Mouse (Mus musculus) C2C12 (cell line): ENCODE measurements around the gene Trpm1. TPM values are rescaled to one million over a fixed set of nuclear protein-coding genes. Genes with fewer than 3 reads are reported as not detected.

Experiments
- H3K27me3 ChIP-seq: one replicate; pipeline ENCODE4 v1.6.1; 2011; ENCODE audit not compliant: control insufficient read depth, insufficient read depth, insufficient read length
- H3K36me3 ChIP-seq: one replicate; pipeline ENCODE4 v1.6.1; 2011; ENCODE audit not compliant: control insufficient read depth, insufficient read depth
- H3K4me3 ChIP-seq: one replicate; pipeline ENCODE4 v1.5.1; 2011; ENCODE audit warnings: mild to moderate bottlenecking, control low read depth; ENCODE audit not compliant: poor library complexity, insufficient read depth, severe bottlenecking
- H3K79me2 ChIP-seq: one replicate; pipeline ENCODE4 v1.6.1; 2011; ENCODE audit not compliant: control insufficient read depth, insufficient read depth
- H3K79me3 ChIP-seq: one replicate; pipeline ENCODE4 v1.6.1; 2011; ENCODE audit warnings: low read depth, control low read depth
- H3ac ChIP-seq: one replicate; pipeline ENCODE3; 2011; ENCODE audit warnings: low read depth; ENCODE audit not compliant: control insufficient read depth, insufficient read length
- CEBPB ChIP-seq: IDR thresholded peaks from one replicate; pipeline ENCODE4 v1.6.1; 2011; ENCODE audit warnings: low read depth, mild to moderate bottlenecking, control low read depth, moderate library complexity
- CTCF ChIP-seq: IDR thresholded peaks from one replicate; pipeline ENCODE4 v1.5.1; 2011; ENCODE audit not compliant: control insufficient read depth, insufficient read depth, insufficient read length
- FOSL1 ChIP-seq: IDR thresholded peaks from one replicate; pipeline ENCODE4 v1.8.0; 2011; ENCODE audit warnings: mild to moderate bottlenecking, low read length; ENCODE audit not compliant: poor library complexity, insufficient read depth, severe bottlenecking
- MAX ChIP-seq: IDR thresholded peaks from one replicate; pipeline ENCODE4 v1.6.1; 2011; ENCODE audit warnings: mild to moderate bottlenecking, control low read depth
- MYOD1 ChIP-seq: IDR thresholded peaks from one replicate; pipeline ENCODE4 v1.6.1; 2011; ENCODE audit warnings: low read depth; ENCODE audit not compliant: control insufficient read depth, insufficient read length
- MYOG ChIP-seq: IDR thresholded peaks from one replicate; pipeline ENCODE4 v1.6.1; 2011; ENCODE audit not compliant: control insufficient read depth, insufficient read length; ENCODE audit errors: extremely low read depth
- USF1 ChIP-seq: IDR thresholded peaks from one replicate; pipeline ENCODE4 v1.6.1; 2011; ENCODE audit warnings: low read depth, mild to moderate bottlenecking, control low read depth, moderate library complexity
- polyA plus RNA-seq: library from polyadenylated mRNA; unstranded; fragments of >200 nt; fragmentation: generic; extraction: Trizol; gene quantifications from one replicate; pipeline ENCODE4 v1.2.1, GENCODE M21; 2012; ENCODE audit warnings: missing spikeins

Gene Trpm1
- polyA plus RNA-seq, 1 experiment: 0.02 TPM

DNA sequence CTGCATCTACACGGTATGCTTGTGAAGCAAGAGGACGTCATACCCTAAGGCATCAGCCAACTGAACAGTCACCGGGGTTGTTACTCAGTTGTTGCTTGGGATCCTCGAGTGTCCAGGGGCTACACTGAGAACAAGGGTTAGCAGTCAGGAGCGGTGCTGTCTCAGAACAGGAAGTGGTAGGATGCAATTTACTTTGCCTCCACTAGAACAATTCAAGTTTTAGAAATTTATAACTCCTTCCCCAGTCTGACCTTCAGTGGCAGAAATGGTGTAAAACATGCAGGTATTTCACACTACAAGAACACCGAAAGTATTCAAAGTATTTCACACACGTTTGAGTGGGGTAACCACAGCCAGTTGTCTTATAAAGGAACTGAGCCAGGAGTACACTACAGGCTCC lies 66.1 kb downstream of the Trpm1 start:
- Histone ChIP-seq H3ac (no peak overlapping the region), H3K79me3 (no peaks in the 10 kb centered on the region), H3K4me3 (no peak overlapping the region), H3K27me3 (peaks cover 3% of the 10 kb centered on the region), H3K79me2 (no peaks in the 10 kb centered on the region), H3K36me3 (no peaks in the 10 kb centered on the region)
- no peak for TF ChIP-seq MAX
- TF ChIP-seq CTCF: no peak
- TF ChIP-seq CEBPB: no peak
- TF ChIP-seq USF1: no peak
- no peak for TF ChIP-seq MYOG
- no peak for TF ChIP-seq FOSL1
- TF ChIP-seq MYOD1: no peak

DNA sequence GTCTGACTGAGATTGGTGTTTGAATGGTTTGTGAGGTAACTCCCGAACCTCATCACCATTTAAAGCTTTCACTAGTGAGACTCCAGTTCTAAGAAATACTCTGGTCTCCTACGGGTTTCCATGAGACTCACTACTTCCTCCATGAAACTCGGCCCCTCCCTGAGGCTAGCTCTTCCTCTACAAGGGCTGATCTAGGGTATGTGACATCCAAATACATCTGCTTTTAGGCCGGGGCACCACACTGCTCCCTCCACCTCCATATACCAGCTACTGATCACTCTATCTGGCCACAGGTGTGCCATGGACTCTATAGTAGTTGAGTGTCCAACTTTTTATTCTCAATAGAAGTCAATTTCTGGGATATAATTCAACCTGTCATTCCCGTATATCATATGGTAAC lies 69.6 kb downstream of the Trpm1 start:
- no peaks in the 10 kb centered on the region for H3K79me2 ChIP-seq
- no peak overlapping the region for H3ac ChIP-seq
- TF ChIP-seq FOSL1 (no peak), CEBPB (no peak), MYOD1 (no peak), CTCF (no peak), MYOG (no peak), USF1 (no peak), MAX (no peak)
- H3K36me3 ChIP-seq: no peaks in the 10 kb centered on the region
- H3K79me3 ChIP-seq: no peaks in the 10 kb centered on the region
- no peak overlapping the region for H3K4me3 ChIP-seq
- H3K27me3 ChIP-seq: no peaks in the 10 kb centered on the region

DNA sequence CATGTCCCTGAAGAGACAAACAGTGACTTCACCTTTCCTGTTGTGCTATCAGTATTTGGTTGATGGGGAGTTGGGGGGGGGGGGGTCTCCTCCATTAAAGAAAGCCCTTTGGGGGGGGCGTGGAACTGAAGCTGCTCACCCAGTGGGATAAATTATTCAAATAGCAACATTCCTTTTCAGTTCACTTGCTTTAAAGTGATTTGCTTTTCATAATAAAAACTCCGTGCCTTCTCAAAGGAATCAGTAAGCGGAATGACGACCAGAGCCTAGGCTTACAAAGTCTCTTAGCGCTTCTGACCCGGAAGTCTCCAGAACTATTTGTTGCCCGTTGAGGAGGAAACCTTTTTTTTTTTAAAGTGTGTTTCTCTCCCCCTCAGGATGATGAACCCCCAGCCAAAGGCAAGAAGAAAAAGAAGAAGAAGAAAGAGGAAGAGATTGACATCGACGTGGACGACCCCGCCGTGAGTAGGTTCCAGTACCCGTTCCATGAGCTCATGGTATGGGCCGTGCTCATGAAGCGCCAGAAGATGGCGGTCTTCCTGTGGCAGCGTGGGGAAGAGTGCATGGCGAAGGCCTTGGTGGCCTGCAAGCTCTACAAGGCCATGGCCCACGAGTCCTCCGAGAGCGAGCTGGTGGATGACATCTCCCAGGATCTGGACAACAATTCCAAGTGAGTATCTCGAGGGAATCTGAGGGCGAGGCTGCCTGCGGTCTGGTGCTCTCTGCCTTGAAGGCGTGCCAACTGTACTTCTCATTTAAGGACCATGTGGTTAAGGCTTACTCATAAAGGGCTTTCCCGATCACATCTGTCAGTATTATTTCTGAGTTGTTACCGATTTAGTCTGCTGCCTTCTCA lies 72.9 kb downstream of the Trpm1 start:
- Histone ChIP-seq H3K4me3 (no peak overlapping the region), H3K36me3 (no peaks in the 10 kb centered on the region), H3K27me3 (no peaks in the 10 kb centered on the region), H3K79me2 (no peaks in the 10 kb centered on the region), H3K79me3 (no peaks in the 10 kb centered on the region), H3ac (no peak overlapping the region)
- TF ChIP-seq USF1 (no peak), MAX (no peak), CTCF (peak; percentile 34), MYOD1 (peak; percentile 48)

DNA sequence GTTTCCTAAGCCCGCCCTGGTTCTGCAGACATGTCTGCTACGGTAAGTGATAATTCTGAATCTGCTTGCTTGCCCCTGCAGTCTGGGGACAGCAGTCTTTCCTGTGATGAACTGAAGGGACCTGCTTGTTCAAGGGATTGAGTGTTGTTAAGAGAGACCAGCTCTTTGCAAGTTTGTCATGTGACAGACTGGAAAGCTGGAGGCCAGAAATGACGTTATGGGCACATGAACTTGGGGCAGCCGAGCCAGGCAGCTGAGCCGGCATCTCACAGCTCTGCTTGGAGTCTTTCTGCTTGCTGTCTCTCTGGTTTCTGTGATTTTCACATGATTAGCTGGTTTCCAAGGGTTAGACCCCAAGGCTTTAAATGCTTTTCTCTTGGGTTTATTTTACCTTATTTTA lies 74.0 kb downstream of the Trpm1 start:
- no peak overlapping the region for H3ac ChIP-seq
- no peaks in the 10 kb centered on the region for H3K79me3 ChIP-seq
- TF ChIP-seq MYOG (no peak), FOSL1 (no peak), MYOD1 (no peak), USF1 (no peak), MAX (no peak), CTCF (no peak), CEBPB (no peak)
- H3K27me3 ChIP-seq: no peaks in the 10 kb centered on the region
- H3K36me3 ChIP-seq: no peaks in the 10 kb centered on the region
- H3K79me2 ChIP-seq: no peaks in the 10 kb centered on the region
- no peak overlapping the region for H3K4me3 ChIP-seq

DNA sequence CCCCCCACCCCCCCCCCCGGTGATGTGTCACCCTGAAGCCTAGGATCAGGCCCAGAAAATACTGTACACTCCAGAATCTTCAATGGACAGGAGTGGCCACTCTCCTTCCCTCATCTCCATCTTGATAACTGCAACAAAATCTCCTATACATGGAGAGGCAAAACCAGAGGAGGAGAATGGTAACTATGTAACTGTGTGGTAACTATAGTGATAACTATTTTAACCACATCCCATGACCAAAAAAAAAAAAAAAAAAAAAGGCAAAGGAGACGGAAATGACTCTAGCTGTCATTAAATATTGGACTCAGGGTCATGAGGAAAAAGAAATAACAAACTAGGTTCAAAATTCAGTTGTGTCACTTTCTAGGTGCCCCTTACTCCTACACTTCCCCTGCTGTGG lies 74.7 kb downstream of the Trpm1 start:
- TF ChIP-seq MYOG (no peak), FOSL1 (no peak), USF1 (no peak), MAX (no peak), MYOD1 (no peak), CEBPB (no peak), CTCF (no peak)
- Histone ChIP-seq H3K36me3 (no peaks in the 10 kb centered on the region), H3ac (no peak overlapping the region), H3K4me3 (no peak overlapping the region), H3K27me3 (no peaks in the 10 kb centered on the region), H3K79me2 (no peaks in the 10 kb centered on the region), H3K79me3 (no peaks in the 10 kb centered on the region)

DNA sequence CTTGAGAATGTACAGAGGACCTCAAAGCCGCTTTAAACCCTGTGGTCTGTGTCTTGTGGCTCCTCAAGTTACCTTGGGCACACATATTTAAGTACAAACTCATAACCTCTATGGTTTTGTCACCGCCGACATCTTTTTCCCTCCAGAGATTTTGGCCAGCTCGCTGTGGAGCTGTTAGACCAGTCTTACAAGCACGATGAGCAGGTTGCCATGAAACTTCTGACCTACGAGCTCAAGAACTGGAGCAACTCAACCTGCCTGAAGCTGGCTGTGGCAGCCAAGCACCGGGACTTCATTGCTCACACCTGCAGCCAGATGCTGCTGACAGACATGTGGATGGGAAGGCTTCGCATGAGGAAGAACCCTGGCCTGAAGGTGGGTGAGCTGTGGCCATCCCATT lies 76.3 kb downstream of the Trpm1 start:
- Histone ChIP-seq H3K27me3 (no peaks in the 10 kb centered on the region), H3K79me2 (no peaks in the 10 kb centered on the region), H3K79me3 (no peaks in the 10 kb centered on the region), H3K4me3 (no peak overlapping the region), H3ac (no peak overlapping the region), H3K36me3 (no peaks in the 10 kb centered on the region)
- TF ChIP-seq MYOD1: no peak
- TF ChIP-seq FOSL1: no peak
